Comparison of ENCODE assay signal across 9 mouse cellular contexts in the genomic region with DNA sequence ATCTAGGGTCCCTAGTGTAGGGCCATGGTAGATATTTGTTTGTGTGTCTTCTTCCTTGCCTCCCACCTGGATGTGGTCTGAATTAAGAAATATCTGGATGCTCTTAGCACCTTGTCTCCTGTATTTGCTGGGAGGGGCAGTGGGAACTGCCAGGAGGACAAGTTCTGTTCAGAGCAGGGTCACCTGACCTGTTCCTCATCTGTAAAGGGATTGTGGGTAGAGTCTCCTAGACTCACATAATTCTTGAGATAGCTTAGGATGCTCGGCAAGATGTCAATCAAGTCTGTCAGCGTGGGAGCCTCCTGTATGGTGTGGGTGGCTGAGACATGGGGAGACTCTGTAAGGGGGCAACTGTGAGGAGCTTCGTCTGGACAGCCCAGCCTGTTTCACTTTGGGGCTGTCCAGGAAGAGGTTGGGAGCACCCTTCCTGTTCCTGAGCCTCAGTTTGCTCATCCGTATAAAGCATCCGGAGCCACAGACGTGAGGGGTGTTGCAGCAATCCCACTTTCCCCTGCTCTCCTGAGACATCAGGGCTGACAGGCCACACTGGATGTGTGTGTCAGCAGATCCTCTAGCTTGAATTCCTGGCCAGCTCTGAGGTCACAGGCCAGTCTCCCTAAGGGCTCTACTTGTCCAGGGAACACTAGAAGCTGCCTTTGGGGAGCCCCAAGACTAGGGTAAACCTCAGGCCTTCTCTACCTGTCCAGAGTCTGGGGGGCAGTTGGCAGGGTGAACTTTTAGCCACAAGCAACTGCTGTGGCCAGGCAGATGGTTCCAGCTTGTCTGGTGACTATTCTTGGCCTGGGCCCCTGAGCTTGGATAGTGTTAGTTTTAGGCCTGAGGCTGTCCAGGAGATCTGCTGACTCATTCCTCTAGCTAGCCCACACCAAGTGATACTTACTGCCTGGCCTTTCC. TPM values are rescaled to one million over a fixed set of nuclear protein-coding genes. Genes with fewer than 3 reads are reported as not detected.
DNase-seq lines count a peak whose midpoint lies in the region; ATAC-seq lines count a peak whose summit lies in the region.
"Had no signal": no experiment of that assay in that cellular context is flagged by ENCODE, and none has a peak within 500 bp of the region (broad histone marks: within the 10 kb centered on the region; RNA-seq: fewer than 3 reads in every experiment).

No protein-coding gene starts in this region.

- no peaks in the 10 kb centered on the region for H3K27me3 ChIP-seq in forebrain, embryonic 16.5 days (replicated peaks; ENCODE audit: control insufficient read depth, insufficient read depth, low read length)
- no peaks in the 10 kb centered on the region for H3K27me3 ChIP-seq in hindbrain, embryonic 16.5 days (replicated peaks; ENCODE audit: control insufficient read depth, insufficient read depth, low read length)
- no peaks in the 10 kb centered on the region for H3K27me3 ChIP-seq in midbrain, embryonic 15.5 days (replicated peaks)

- H3K4me3 ChIP-seq in forebrain, embryonic 16.5 days (replicated peaks; ENCODE audit: low read length): no peak overlapping the region; the same call in 1 of the 2 replicates
- peak overlapping the region; percentile 88 for H3K4me3 ChIP-seq in hindbrain, embryonic 16.5 days (ENCODE audit: low read length)
- H3K4me3 ChIP-seq in midbrain, embryonic 15.5 days: peak overlapping the region; percentile 69; the same call in 1 of the 2 replicates

- ATAC-seq in forebrain, embryonic 16.5 days: no peak
- ATAC-seq in hindbrain, embryonic 16.5 days: no peak
- no peak for ATAC-seq in midbrain, embryonic 15.5 days (replicated peaks)

- H3K27ac ChIP-seq in forebrain, embryonic 16.5 days (ENCODE audit: low read length): no peak overlapping the region
- H3K27ac ChIP-seq in hindbrain, embryonic 16.5 days (ENCODE audit: low read depth, low read length): no peak overlapping the region
- H3K27ac ChIP-seq in midbrain, embryonic 15.5 days: no peak overlapping the region

- H3K9me3 ChIP-seq in forebrain, embryonic 16.5 days (ENCODE audit: control insufficient read depth, low read length): no peaks in the 10 kb centered on the region
- no peaks in the 10 kb centered on the region for H3K9me3 ChIP-seq in hindbrain, embryonic 16.5 days (ENCODE audit: control insufficient read depth, low read length)
- H3K9me3 ChIP-seq in midbrain, embryonic 15.5 days: no peaks in the 10 kb centered on the region

- H3K36me3 ChIP-seq in forebrain, embryonic 16.5 days (ENCODE audit: control insufficient read depth, insufficient read depth): peaks cover 18% of the 10 kb centered on the region
- H3K36me3 ChIP-seq in hindbrain, embryonic 16.5 days (ENCODE audit: control insufficient read depth, insufficient read depth, low read length): peaks cover 30% of the 10 kb centered on the region
- peaks cover 14% of the 10 kb centered on the region; the same call in 1 of the 2 replicates for H3K36me3 ChIP-seq in midbrain, embryonic 15.5 days (replicated peaks)

- H3K4me1 ChIP-seq in forebrain, embryonic 16.5 days (replicated peaks; ENCODE audit: control insufficient read depth, insufficient read depth, low read length): peaks cover 20% of the 10 kb centered on the region
- H3K4me1 ChIP-seq in hindbrain, embryonic 16.5 days (ENCODE audit: control insufficient read depth, insufficient read depth, low read depth, low read length): peaks cover 19% of the 10 kb centered on the region
- peaks cover 26% of the 10 kb centered on the region for H3K4me1 ChIP-seq in midbrain, embryonic 15.5 days

- peak; percentile 5 for DNase-seq in ovary, postnatal 36 days (ENCODE audit: low spot score)
- DNase-seq in ovary, postnatal 14 days (ENCODE audit: low spot score): no peak
- DNase-seq in right cerebral cortex, adult 2 months (ENCODE audit: low spot score in 2 of 2): no peak
- DNase-seq in adrenal gland, postnatal 25 days: no peak
- no peak for DNase-seq in cerebellum, adult 9-11 months

- H3K9ac ChIP-seq in forebrain, embryonic 16.5 days (replicated peaks; ENCODE audit: low read depth, low read length): no peak overlapping the region; the same call in 1 of the 2 replicates
- peak overlapping the region; percentile 81; the same call in 1 of the 2 replicates for H3K9ac ChIP-seq in hindbrain, embryonic 16.5 days (ENCODE audit: low read depth, low read length)
- H3K9ac ChIP-seq in midbrain, embryonic 15.5 days: peak overlapping the region; percentile 60

- WGBS in forebrain, embryonic 16.5 days: 89% methylated on average over 6 of the region's 6 CpGs
- WGBS in hindbrain, embryonic 16.5 days: 92% methylated on average over 6 of the region's 6 CpGs
- WGBS in midbrain, embryonic 15.5 days: 89% methylated on average over 6 of the region's 6 CpGs

- H3K4me2 ChIP-seq in forebrain, embryonic 16.5 days (ENCODE audit: low read length): peak overlapping the region; percentile 91
- H3K4me2 ChIP-seq in hindbrain, embryonic 16.5 days (ENCODE audit: low read length): peak overlapping the region; percentile 67
- H3K4me2 ChIP-seq in midbrain, embryonic 15.5 days: peak overlapping the region; percentile 91

RNA-seq across cellular contexts. Expression of a gene that starts 2.0 kb away (rescaled TPM):
- 61.1 and 71.1 TPM in 2 replicates for polyA plus RNA-seq in forebrain, embryonic 16.5 days (2015; fragmentation: Nextera tagmentation; extraction: Ambion mirVana)
- 73.5 and 84.7 TPM in 2 replicates for polyA plus RNA-seq in hindbrain, embryonic 16.5 days (2015; fragmentation: Nextera tagmentation; extraction: Ambion mirVana)
- 88.8 and 91.6 TPM in 2 replicates for polyA plus RNA-seq in midbrain, embryonic 15.5 days (2015; fragmentation: Nextera tagmentation; extraction: Ambion mirVana)
- 78.6 and 89.8 TPM in 2 replicates for total RNA-seq in adrenal gland, postnatal 25 days (2021)

RNA-seq across cellular contexts. Expression of a gene that starts 4.8 kb away (rescaled TPM):
- 1.7 and 1.8 TPM in 2 replicates for polyA plus RNA-seq in forebrain, embryonic 16.5 days (2015; fragmentation: Nextera tagmentation; extraction: Ambion mirVana)
- 1.7 TPM in 2 replicates for polyA plus RNA-seq in hindbrain, embryonic 16.5 days (2015; fragmentation: Nextera tagmentation; extraction: Ambion mirVana)
- polyA plus RNA-seq in midbrain, embryonic 15.5 days (2015; fragmentation: Nextera tagmentation; extraction: Ambion mirVana): 1.7 and 2.2 TPM in 2 replicates
- 1.2 and 1.6 TPM in 2 replicates for total RNA-seq in adrenal gland, postnatal 25 days (2021)

RNA-seq across cellular contexts. Expression of a gene that starts 14.8 kb away (rescaled TPM):
- polyA plus RNA-seq in forebrain, embryonic 16.5 days (2015; fragmentation: Nextera tagmentation; extraction: Ambion mirVana): 75.9 and 76.6 TPM in 2 replicates
- polyA plus RNA-seq in hindbrain, embryonic 16.5 days (2015; fragmentation: Nextera tagmentation; extraction: Ambion mirVana): 107 and 124 TPM in 2 replicates
- polyA plus RNA-seq in midbrain, embryonic 15.5 days (2015; fragmentation: Nextera tagmentation; extraction: Ambion mirVana): 99.8 and 105 TPM in 2 replicates
- total RNA-seq in adrenal gland, postnatal 25 days (2021): 35.0 and 36.5 TPM in 2 replicates

RNA-seq across cellular contexts. Expression of a gene that starts 19.6 kb away (rescaled TPM):
- polyA plus RNA-seq in forebrain, embryonic 16.5 days (2015; fragmentation: Nextera tagmentation; extraction: Ambion mirVana): 0.57 and 1.0 TPM in 2 replicates
- 0.99 and 1.5 TPM in 2 replicates for polyA plus RNA-seq in hindbrain, embryonic 16.5 days (2015; fragmentation: Nextera tagmentation; extraction: Ambion mirVana)
- 0.79 and 1.1 TPM in 2 replicates for polyA plus RNA-seq in midbrain, embryonic 15.5 days (2015; fragmentation: Nextera tagmentation; extraction: Ambion mirVana)
- total RNA-seq in adrenal gland, postnatal 25 days (2021): not detected in 2 replicates
- total RNA-seq: common myeloid progenitor, adult 5-6 weeks had no signal

RNA-seq across cellular contexts. Expression of a gene that starts 20.3 kb away (rescaled TPM):
- 726 and 729 TPM in 2 replicates for polyA plus RNA-seq in forebrain, embryonic 16.5 days (2015; fragmentation: Nextera tagmentation; extraction: Ambion mirVana)
- 1,077 and 1,193 TPM in 2 replicates for polyA plus RNA-seq in hindbrain, embryonic 16.5 days (2015; fragmentation: Nextera tagmentation; extraction: Ambion mirVana)
- 819 and 876 TPM in 2 replicates for polyA plus RNA-seq in midbrain, embryonic 15.5 days (2015; fragmentation: Nextera tagmentation; extraction: Ambion mirVana)
- total RNA-seq in adrenal gland, postnatal 25 days (2021): 522 and 531 TPM in 2 replicates
